Comparison of ENCODE assay signal across 9 mouse cellular contexts in genomic region chr14:12345241-12345921, GRCm38 (mm10). TPM values are rescaled to one million over a fixed set of nuclear protein-coding genes. Genes with fewer than 3 reads are reported as not detected.
DNase-seq lines count a peak whose midpoint lies in the region; ATAC-seq and TF ChIP-seq lines count a peak whose summit lies in the region.
"Had no signal": no experiment of that assay in that cellular context is flagged by ENCODE, and none has a peak within 500 bp of the region (broad histone marks: within the 10 kb centered on the region; RNA-seq: fewer than 3 reads in every experiment).

No protein-coding gene starts in this region.

- peaks cover 2 to 20% of the 10 kb centered on the region in 2 experiments; a peak in 3 of 4 replicates for H3K4me1 ChIP-seq in heart, embryonic 14.5 days (ENCODE audit: control insufficient read depth in 2 of 2, insufficient read depth in 2 of 2, low read length in 2 of 2)
- H3K4me1 ChIP-seq in ES-Bruce4 (ENCODE audit: control insufficient read depth, insufficient read depth, low read length), result peaks cover 2% of the 10 kb centered on the region
- no peaks in the 10 kb centered on the region for H3K4me1 ChIP-seq in embryonic facial prominence, embryonic 14.5 days (ENCODE audit: control insufficient read depth, insufficient read depth, low read length)
- H3K4me1 ChIP-seq in limb, embryonic 12.5 days (replicated peaks), result peaks cover 34% of the 10 kb centered on the region

- no peak overlapping the region for H3K27ac ChIP-seq in heart, embryonic 14.5 days (replicated peaks in 1 of 2; ENCODE audit: control insufficient read depth in 1 of 2, insufficient read depth in 1 of 2, low read depth in 2 of 2, low read length in 2 of 2)
- no peak overlapping the region for H3K27ac ChIP-seq in ES-Bruce4 (ENCODE audit: insufficient read depth, low read length)
- no peak overlapping the region for H3K27ac ChIP-seq in embryonic facial prominence, embryonic 14.5 days (replicated peaks; ENCODE audit: low read depth, low read length)
- H3K27ac ChIP-seq in limb, embryonic 12.5 days, result no peak overlapping the region

- H3K4me2 ChIP-seq in heart, embryonic 14.5 days (ENCODE audit: low read length), result peak overlapping the region; percentile 65
- H3K4me2 ChIP-seq in embryonic facial prominence, embryonic 14.5 days (ENCODE audit: low read depth, low read length), result peak overlapping the region; percentile 45
- H3K4me2 ChIP-seq in limb, embryonic 12.5 days, result peak overlapping the region; percentile 48

- no peak for TF ChIP-seq CTCF in ES-Bruce4 (IDR thresholded peaks at IDR 0.05; ENCODE audit: low read depth, low read length)

- H3K9ac ChIP-seq in heart, embryonic 14.5 days (ENCODE audit: low read length), result no peak overlapping the region
- H3K9ac ChIP-seq in ES-Bruce4 (ENCODE audit: low read depth, poor library complexity, severe bottlenecking), result no peak overlapping the region
- H3K9ac ChIP-seq in embryonic facial prominence, embryonic 14.5 days (ENCODE audit: low read depth, low read length), result no peak overlapping the region
- H3K9ac ChIP-seq in limb, embryonic 12.5 days (replicated peaks), result no peak overlapping the region

- peaks cover 100% of the 10 kb centered on the region for H3K27me3 ChIP-seq in heart, embryonic 14.5 days (ENCODE audit: control insufficient read depth, insufficient read depth, low read length)
- H3K27me3 ChIP-seq in ES-Bruce4 (ENCODE audit: control insufficient read depth, insufficient read depth, low read length, poor library complexity, severe bottlenecking), result peaks cover 55% of the 10 kb centered on the region
- peaks cover 100% of the 10 kb centered on the region for H3K27me3 ChIP-seq in embryonic facial prominence, embryonic 14.5 days (replicated peaks; ENCODE audit: control insufficient read depth, insufficient read depth, low read length)
- H3K27me3 ChIP-seq in limb, embryonic 12.5 days, result peaks cover 100% of the 10 kb centered on the region

- ATAC-seq in heart, embryonic 14.5 days (ENCODE audit: insufficient number of reproducible peaks, insufficient read depth, low FRiP score, low read depth), result no peak
- no peak for ATAC-seq in embryonic facial prominence, embryonic 14.5 days (ENCODE audit: low read depth)
- no peak for ATAC-seq in limb, embryonic 12.5 days (ENCODE audit: insufficient number of reproducible peaks, insufficient read depth, low FRiP score, low TSS enrichment, low read depth)

- H3K36me3 ChIP-seq in heart, embryonic 14.5 days (ENCODE audit: control insufficient read depth, insufficient read depth, low read length), result no peaks in the 10 kb centered on the region
- no peaks in the 10 kb centered on the region for H3K36me3 ChIP-seq in ES-Bruce4 (ENCODE audit: control insufficient read depth, insufficient read depth, low read length, poor library complexity, severe bottlenecking)
- H3K36me3 ChIP-seq in embryonic facial prominence, embryonic 14.5 days (ENCODE audit: control insufficient read depth, insufficient read depth, low read length), result no peaks in the 10 kb centered on the region
- no peaks in the 10 kb centered on the region for H3K36me3 ChIP-seq in limb, embryonic 12.5 days

- TF ChIP-seq EP300 in ES-Bruce4 (IDR thresholded peaks at IDR 0.05; ENCODE audit: insufficient read depth, low read depth, low read length), result no peak

- no peaks in the 10 kb centered on the region for H3K9me3 ChIP-seq in heart, embryonic 14.5 days (ENCODE audit: control insufficient read depth, low read length)
- H3K9me3 ChIP-seq in ES-Bruce4 (replicated peaks; ENCODE audit: control insufficient read depth, insufficient read depth, low read length, poor library complexity, severe bottlenecking), result no peaks in the 10 kb centered on the region
- no peaks in the 10 kb centered on the region for H3K9me3 ChIP-seq in embryonic facial prominence, embryonic 14.5 days (ENCODE audit: control insufficient read depth, low read length)
- no peaks in the 10 kb centered on the region for H3K9me3 ChIP-seq in limb, embryonic 12.5 days

- under 1% methylated on average over 40 of the region's 40 CpGs for WGBS in heart, embryonic 14.5 days
- WGBS in embryonic facial prominence, embryonic 14.5 days, result under 1% methylated on average over 40 of the region's 40 CpGs
- WGBS in limb, embryonic 12.5 days, result under 1% methylated on average over 40 of the region's 40 CpGs

- peak overlapping the region in 1 of 2 experiments; percentile 38; a peak in 2 of 4 replicates for H3K4me3 ChIP-seq in heart, embryonic 14.5 days (ENCODE audit: control insufficient read depth in 1 of 2, insufficient read depth in 1 of 2, low read depth in 1 of 2, low read length in 2 of 2)
- H3K4me3 ChIP-seq in ES-Bruce4 (ENCODE audit: low read depth, low read length), result peak overlapping the region; percentile 42
- H3K4me3 ChIP-seq in embryonic facial prominence, embryonic 14.5 days (ENCODE audit: low read depth, low read length), result peak overlapping the region; percentile 23
- H3K4me3 ChIP-seq in limb, embryonic 12.5 days (replicated peaks), result peak overlapping the region; percentile 26

- DNase-seq in heart, adult 18-20 months, result no peak
- DNase-seq in embryonic facial prominence, embryonic 14.5 days (ENCODE audit: low spot score), result no peak
- no peak for DNase-seq in yolk sac, embryonic 10.5 days (ENCODE audit: low spot score)
- DNase-seq in B cell, adult 2 months, result no peak
- DNase-seq in adrenal gland, adult 18-20 months (ENCODE audit: low spot score in 2 of 2), result no peak

- no peak for TF ChIP-seq POLR2A in ES-Bruce4 (IDR thresholded peaks at IDR 0.05; ENCODE audit: insufficient read depth, low read length)

RNA-seq across cellular contexts. Expression of gene Fezf2, which starts 2.6 kb away (rescaled TPM):
- not detected in 2 replicates for polyA plus RNA-seq in heart, embryonic 14.5 days (2014; fragmentation: Nextera tagmentation; extraction: Ambion mirVana)
- total RNA-seq in heart, adult 18-20 months (2021), result not detected
- polyA plus RNA-seq in ES-Bruce4 (2011; ENCODE audit: insufficient read depth, insufficient read length, low read depth, missing spikeins), result not detected in 2 replicates
- 0.51 TPM in 1 of 2 replicates, not detected in the other for polyA plus RNA-seq in embryonic facial prominence, embryonic 14.5 days (2014; fragmentation: Nextera tagmentation; extraction: Ambion mirVana)
- 0.33 and 0.45 TPM in 2 replicates for polyA plus RNA-seq in limb, embryonic 12.5 days (2016; fragmentation: Nextera tagmentation; extraction: Ambion mirVana)
- total RNA-seq in adrenal gland, adult 18-20 months (2021), result not detected
- polyA plus RNA-seq: urinary bladder, adult 2 months had no signal
